Mouse (Mus musculus) kidney, adult 2 months (tissue): ENCODE measurements around the gene Mybl2.

Experiments used
- CTCF ChIP-seq: fragments of 200-500 bp; conservative IDR thresholded peaks from 2 replicates; pipeline ENCODE4 v1.5.1; 2011; ENCODE audit warnings: low read depth, mild to moderate bottlenecking, control low read depth, low read length, moderate library complexity, mixed read lengths; ENCODE audit not compliant: insufficient read depth, insufficient read length
- POLR2A ChIP-seq: fragments of 200-500 bp; IDR thresholded peaks from one replicate; pipeline ENCODE4 v1.6.1; 2011; ENCODE audit warnings: low read depth, low read length, control low read depth

- TF ChIP-seq CTCF (no peak), POLR2A (no peak)
These were observed 77.8 kb downstream of the Mybl2 start for GRCm38 (mm10) chr2:163132314-163132713.
